Mouse (Mus musculus): ENCODE measurements at regions not wholly inside any gene's neighbourhood (a gene's known extent, or its start where the extent isn't known, plus 50 kb on each side); places are given as distances from the start of the nearest gene placed in this dataset.

DNA sequence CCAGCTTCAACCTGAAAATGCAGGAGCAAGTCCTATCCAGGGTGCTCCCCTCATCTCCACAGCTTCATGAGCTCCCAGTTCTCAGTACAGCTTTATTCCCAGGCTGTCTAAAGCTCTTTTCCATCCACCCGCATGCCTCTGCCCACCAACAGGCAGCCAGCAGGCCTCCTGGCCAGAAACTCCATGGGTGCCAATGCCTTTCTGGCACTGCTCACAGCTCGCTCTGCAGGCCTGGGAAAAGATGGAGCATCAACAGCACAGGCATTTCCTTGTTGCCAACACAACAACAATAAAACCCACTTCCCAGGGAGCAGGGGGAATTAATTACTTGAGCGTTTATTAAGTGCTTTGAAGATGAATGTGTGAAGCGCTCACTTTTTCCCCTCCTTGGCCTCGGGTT is 117.0 kb upstream of the Tbx3 start:
- H3K4me3 ChIP-seq (replicated peaks; ENCODE audit: low read length) = no peak overlapping the region
- H3K9me3 ChIP-seq (ENCODE audit: low read length) = no peaks in the 10 kb centered on the region; the same call in 1 of the 2 replicates
- 0 out of 2 replicates have a peak, but pooled peaks cover 8% of the 10 kb centered on the region for H3K4me1 ChIP-seq (replicated peaks; ENCODE audit: low read depth, low read length)
- TF ChIP-seq POU5F1 (IDR thresholded peaks at IDR 0.05; ENCODE audit: borderline replicate concordance, low read length) (no peak), CTCF (conservative IDR thresholded peaks at IDR 0.05; ENCODE audit: low read length) (no peak), NANOG (IDR thresholded peaks at IDR 0.05; ENCODE audit: borderline replicate concordance, low read length) (no peak)
- peaks cover 13% of the 10 kb centered on the region for H3K27me3 ChIP-seq (ENCODE audit: insufficient read depth, low read length)
- no peaks in the 10 kb centered on the region for H3K36me3 ChIP-seq (ENCODE audit: insufficient read depth, low read length)

- no peak for TF ChIP-seq POU5F1 (IDR thresholded peaks at IDR 0.05; ENCODE audit: borderline replicate concordance, low read length)
- no peak for TF ChIP-seq NANOG (IDR thresholded peaks at IDR 0.05; ENCODE audit: borderline replicate concordance, low read length)
- peaks cover 8% of the 10 kb centered on the region for H3K27me3 ChIP-seq (ENCODE audit: insufficient read depth, low read length)
- H3K4me1 ChIP-seq (replicated peaks; ENCODE audit: low read depth, low read length) = peaks cover 3% of the 10 kb centered on the region; the same call in 1 of the 2 replicates
Measured at GRCm38 (mm10) chr5:119557071-119557470, 113.4 kb upstream of the Tbx3 start.

DNA sequence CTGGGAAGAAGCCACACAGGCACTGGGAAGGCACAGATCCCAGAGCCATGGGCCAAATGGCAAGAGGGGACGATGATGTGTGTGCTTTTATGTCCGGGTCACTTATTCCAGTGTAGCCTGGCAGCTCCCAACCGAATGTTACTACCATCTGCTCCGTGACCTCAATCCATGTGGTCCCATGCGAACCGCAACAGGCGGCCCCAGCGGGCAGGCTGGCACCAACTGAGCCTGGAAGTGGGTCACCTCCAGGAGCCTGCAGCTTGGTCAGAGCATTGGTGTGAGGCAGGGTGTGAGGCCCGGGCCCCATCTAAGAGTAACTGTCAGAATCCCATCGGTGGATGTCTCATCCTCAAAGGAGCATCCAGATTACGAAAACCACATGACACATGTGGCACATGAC is 110.8 kb upstream of the Tbx3 start:
- no peaks in the 10 kb centered on the region for H3K36me3 ChIP-seq (ENCODE audit: insufficient read depth, low read length)
- H3K9me3 ChIP-seq (ENCODE audit: low read length) = peaks cover 3% of the 10 kb centered on the region; the same call in 1 of the 2 replicates
- no peak overlapping the region for H3K4me3 ChIP-seq (replicated peaks; ENCODE audit: low read length)
- peaks cover 21% of the 10 kb centered on the region for H3K27me3 ChIP-seq (ENCODE audit: insufficient read depth, low read length)
- peaks cover 18% of the 10 kb centered on the region for H3K4me1 ChIP-seq (replicated peaks; ENCODE audit: low read depth, low read length)
- TF ChIP-seq CTCF (conservative IDR thresholded peaks at IDR 0.05; ENCODE audit: low read length) = no peak
- no peak for TF ChIP-seq POU5F1 (IDR thresholded peaks at IDR 0.05; ENCODE audit: borderline replicate concordance, low read length)
- TF ChIP-seq NANOG (IDR thresholded peaks at IDR 0.05; ENCODE audit: borderline replicate concordance, low read length) = no peak

More at GRCm38 (mm10) chr5:119557071-119557470, 113.4 kb upstream of the Tbx3 start:
- H3K4me3 ChIP-seq (replicated peaks; ENCODE audit: low read length) = no peak overlapping the region
- no peaks in the 10 kb centered on the region for H3K36me3 ChIP-seq (ENCODE audit: insufficient read depth, low read length)
- H3K9me3 ChIP-seq (ENCODE audit: low read length) = peaks cover 3% of the 10 kb centered on the region; the same call in 1 of the 2 replicates

GRCm38 (mm10) chr5:119560392-119560791 is 110.1 kb upstream of the Tbx3 start:
- Histone ChIP-seq H3K27me3 (ENCODE audit: insufficient read depth, low read length) (peaks cover 20% of the 10 kb centered on the region), H3K4me1 (replicated peaks; ENCODE audit: low read depth, low read length) (peaks cover 18% of the 10 kb centered on the region)
- no peak for TF ChIP-seq NANOG (IDR thresholded peaks at IDR 0.05; ENCODE audit: borderline replicate concordance, low read length)
- peak; percentile 32 for TF ChIP-seq CTCF (conservative IDR thresholded peaks at IDR 0.05; ENCODE audit: low read length)

GRCm38 (mm10) chr5:119561531-119561930 is 108.9 kb upstream of the Tbx3 start:
- no peaks in the 10 kb centered on the region for H3K36me3 ChIP-seq (ENCODE audit: insufficient read depth, low read length)
- TF ChIP-seq POU5F1 (IDR thresholded peaks at IDR 0.05; ENCODE audit: borderline replicate concordance, low read length) (no peak), NANOG (IDR thresholded peaks at IDR 0.05; ENCODE audit: borderline replicate concordance, low read length) (no peak), CTCF (conservative IDR thresholded peaks at IDR 0.05; ENCODE audit: low read length) (no peak)
- peaks cover 3% of the 10 kb centered on the region; the same call in 1 of the 2 replicates for H3K9me3 ChIP-seq (ENCODE audit: low read length)
- H3K4me3 ChIP-seq (replicated peaks; ENCODE audit: low read length) = no peak overlapping the region
- H3K27me3 ChIP-seq (ENCODE audit: insufficient read depth, low read length) = peaks cover 23% of the 10 kb centered on the region
- H3K4me1 ChIP-seq (replicated peaks; ENCODE audit: low read depth, low read length) = peaks cover 18% of the 10 kb centered on the region

More at GRCm38 (mm10) chr5:119560392-119560791, 110.1 kb upstream of the Tbx3 start:
- Histone ChIP-seq H3K36me3 (ENCODE audit: insufficient read depth, low read length) (no peaks in the 10 kb centered on the region), H3K4me3 (replicated peaks; ENCODE audit: low read length) (no peak overlapping the region), H3K9me3 (ENCODE audit: low read length) (peaks cover 3% of the 10 kb centered on the region; the same call in 1 of the 2 replicates)

- H3K4me3 ChIP-seq (replicated peaks; ENCODE audit: low read length) = peak overlapping the region; percentile 63
- peaks cover 31% of the 10 kb centered on the region for H3K27me3 ChIP-seq (ENCODE audit: insufficient read depth, low read length)
- peaks cover 3% of the 10 kb centered on the region; the same call in 1 of the 2 replicates for H3K9me3 ChIP-seq (ENCODE audit: low read length)
- H3K36me3 ChIP-seq (ENCODE audit: insufficient read depth, low read length) = no peaks in the 10 kb centered on the region
- H3K4me1 ChIP-seq (replicated peaks; ENCODE audit: low read depth, low read length) = peaks cover 18% of the 10 kb centered on the region
- TF ChIP-seq POU5F1 (IDR thresholded peaks at IDR 0.05; ENCODE audit: borderline replicate concordance, low read length) = no peak
- TF ChIP-seq CTCF (conservative IDR thresholded peaks at IDR 0.05; ENCODE audit: low read length) = no peak
- TF ChIP-seq NANOG (IDR thresholded peaks at IDR 0.05; ENCODE audit: borderline replicate concordance, low read length) = no peak
Measured at GRCm38 (mm10) chr5:119563510-119564351, 106.7 kb upstream of the Tbx3 start.

DNA sequence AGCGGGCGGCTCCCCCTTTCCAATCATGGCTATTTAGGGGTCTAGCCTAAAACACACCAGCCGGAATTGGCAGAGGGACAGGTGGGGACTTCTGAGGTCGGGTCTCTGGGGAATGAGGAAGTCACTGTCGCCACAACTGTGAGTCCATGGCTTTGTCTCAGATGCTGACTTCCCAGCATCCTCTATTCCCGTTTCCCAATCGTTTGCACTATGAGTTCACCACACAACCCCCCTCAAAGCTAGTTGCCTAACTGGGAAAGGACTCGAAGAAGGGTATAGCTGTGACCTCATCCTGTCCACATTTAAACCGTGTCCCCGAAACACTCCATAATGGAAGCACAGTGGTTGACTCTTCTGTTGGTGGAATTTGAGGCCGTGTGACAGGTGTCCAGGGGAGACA is 102.8 kb upstream of the Tbx3 start:
- no peak for TF ChIP-seq NANOG (IDR thresholded peaks at IDR 0.05; ENCODE audit: borderline replicate concordance, low read length)
- H3K4me3 ChIP-seq (replicated peaks; ENCODE audit: low read length) = no peak overlapping the region
- H3K4me1 ChIP-seq (replicated peaks; ENCODE audit: low read depth, low read length) = peaks cover 24% of the 10 kb centered on the region
- no peaks in the 10 kb centered on the region for H3K36me3 ChIP-seq (ENCODE audit: insufficient read depth, low read length)
- H3K27me3 ChIP-seq (ENCODE audit: insufficient read depth, low read length) = peaks cover 31% of the 10 kb centered on the region
- H3K9me3 ChIP-seq (ENCODE audit: low read length) = peaks cover 5% of the 10 kb centered on the region

- Histone ChIP-seq H3K4me1 (replicated peaks; ENCODE audit: low read depth, low read length) (peaks cover 17% of the 10 kb centered on the region), H3K36me3 (ENCODE audit: insufficient read depth, low read length) (no peaks in the 10 kb centered on the region), H3K27me3 (ENCODE audit: insufficient read depth, low read length) (peaks cover 11% of the 10 kb centered on the region; the same call in 1 of the 2 replicates), H3K9me3 (ENCODE audit: low read length) (peaks cover 12% of the 10 kb centered on the region), H3K4me3 (replicated peaks; ENCODE audit: low read length) (no peak overlapping the region)
- TF ChIP-seq POU5F1 (IDR thresholded peaks at IDR 0.05; ENCODE audit: borderline replicate concordance, low read length) = no peak
- TF ChIP-seq CTCF (conservative IDR thresholded peaks at IDR 0.05; ENCODE audit: low read length) = no peak
- TF ChIP-seq NANOG (IDR thresholded peaks at IDR 0.05; ENCODE audit: borderline replicate concordance, low read length) = no peak
Measured at GRCm38 (mm10) chr5:119570054-119570453, 100.4 kb upstream of the Tbx3 start.
